Mouse (Mus musculus): ENCODE results near the gene Zfp523. TPM values are rescaled to one million over a fixed set of nuclear protein-coding genes. Genes with fewer than 3 reads are reported as not detected.

Gene Zfp523
- polyA plus RNA-seq, 1 experiment from 2014 or later, result 11.1 TPM

GRCm38 (mm10) chr17:28235982-28236635 lies 59.2 kb downstream of the Zfp523 start:
- Histone ChIP-seq H3K4me2 (peak overlapping the region; percentile 74), H3K27me3 (replicated peaks) (no peaks in the 10 kb centered on the region), H3K27ac (peak overlapping the region; percentile 87), H3K36me3 (peaks cover 36% of the 10 kb centered on the region), H3K4me3 (peak overlapping the region; percentile 29), H3K9ac (peak overlapping the region; percentile 62), H3K4me1 (peaks cover 81% of the 10 kb centered on the region), H3K9me3 (replicated peaks) (no peaks in the 10 kb centered on the region)
- WGBS (ENCODE audit: insufficient replicate concordance), result 79% methylated on average over 7 of the region's 7 CpGs
- ATAC-seq, result no peak

GRCm38 (mm10) chr17:28236636-28237015 lies 59.7 kb downstream of the Zfp523 start:
- Histone ChIP-seq H3K9me3 (replicated peaks) (no peaks in the 10 kb centered on the region), H3K4me3 (peak overlapping the region; percentile 29), H3K4me1 (peaks cover 79% of the 10 kb centered on the region), H3K4me2 (peak overlapping the region; percentile 74), H3K9ac (peak overlapping the region; percentile 62), H3K27me3 (replicated peaks) (no peaks in the 10 kb centered on the region), H3K36me3 (peaks cover 41% of the 10 kb centered on the region), H3K27ac (peak overlapping the region; percentile 87)
- WGBS (ENCODE audit: insufficient replicate concordance), result 59% methylated on average over 4 of the region's 4 CpGs
- ATAC-seq, result peak; percentile 59

- Histone ChIP-seq H3K27ac (peak overlapping the region; percentile 87), H3K4me1 (peaks cover 72% of the 10 kb centered on the region), H3K9me3 (replicated peaks) (no peaks in the 10 kb centered on the region), H3K4me2 (peak overlapping the region; percentile 74), H3K4me3 (peak overlapping the region; percentile 29), H3K27me3 (replicated peaks) (no peaks in the 10 kb centered on the region), H3K9ac (peak overlapping the region; percentile 62), H3K36me3 (peaks cover 48% of the 10 kb centered on the region)
- ATAC-seq, result no peak
- 78% methylated on average over 5 of the region's 5 CpGs for WGBS (ENCODE audit: insufficient replicate concordance)
These were observed 60.4 kb downstream of the Zfp523 start for GRCm38 (mm10) chr17:28237362-28237761.

GRCm38 (mm10) chr17:28237874-28238273 lies 60.9 kb downstream of the Zfp523 start:
- Histone ChIP-seq H3K36me3 (peaks cover 53% of the 10 kb centered on the region), H3K4me1 (peaks cover 72% of the 10 kb centered on the region), H3K4me3 (peak overlapping the region; percentile 29), H3K4me2 (peak overlapping the region; percentile 74), H3K27ac (peak overlapping the region; percentile 87), H3K9ac (peak overlapping the region; percentile 62), H3K9me3 (replicated peaks) (no peaks in the 10 kb centered on the region), H3K27me3 (replicated peaks) (no peaks in the 10 kb centered on the region)
- peak; percentile 86 for ATAC-seq
- 17% methylated on average over 6 of the region's 6 CpGs for WGBS (ENCODE audit: insufficient replicate concordance)

- Histone ChIP-seq H3K36me3 (peaks cover 74% of the 10 kb centered on the region), H3K9ac (no peak overlapping the region), H3K27ac (no peak overlapping the region), H3K9me3 (replicated peaks) (no peaks in the 10 kb centered on the region), H3K4me3 (no peak overlapping the region), H3K4me2 (no peak overlapping the region), H3K27me3 (replicated peaks) (no peaks in the 10 kb centered on the region), H3K4me1 (peaks cover 70% of the 10 kb centered on the region)
- 91% methylated on average over 5 of the region's 5 CpGs for WGBS (ENCODE audit: insufficient replicate concordance)
- no peak for ATAC-seq
These were observed 63.9 kb downstream of the Zfp523 start for GRCm38 (mm10) chr17:28240846-28241245.

- 92% methylated on average over 6 of the region's 6 CpGs for WGBS (ENCODE audit: insufficient replicate concordance)
- H3K4me1 ChIP-seq, result peaks cover 70% of the 10 kb centered on the region
- no peak for ATAC-seq
- peaks cover 68% of the 10 kb centered on the region for H3K36me3 ChIP-seq
- no peaks in the 10 kb centered on the region for H3K9me3 ChIP-seq (replicated peaks)
- no peak overlapping the region for H3K27ac ChIP-seq
- H3K27me3 ChIP-seq (replicated peaks), result no peaks in the 10 kb centered on the region
- no peak overlapping the region for H3K4me3 ChIP-seq
- no peak overlapping the region for H3K9ac ChIP-seq
- no peak overlapping the region for H3K4me2 ChIP-seq
These were observed 65.4 kb downstream of the Zfp523 start for GRCm38 (mm10) chr17:28242296-28242695.

- Histone ChIP-seq H3K4me1 (peaks cover 69% of the 10 kb centered on the region), H3K9ac (no peak overlapping the region), H3K27ac (peak overlapping the region; percentile 41; the same call in 1 of the 2 replicates), H3K4me3 (no peak overlapping the region), H3K9me3 (replicated peaks) (no peaks in the 10 kb centered on the region), H3K36me3 (peaks cover 62% of the 10 kb centered on the region), H3K27me3 (replicated peaks) (no peaks in the 10 kb centered on the region), H3K4me2 (no peak overlapping the region)
- no peak for ATAC-seq
- WGBS (ENCODE audit: insufficient replicate concordance), result 79% methylated on average over 6 of the region's 6 CpGs
These were observed 67.3 kb downstream of the Zfp523 start for GRCm38 (mm10) chr17:28244214-28244613.

- Histone ChIP-seq H3K9ac (no peak overlapping the region), H3K4me2 (no peak overlapping the region), H3K4me3 (no peak overlapping the region), H3K4me1 (peaks cover 66% of the 10 kb centered on the region), H3K27me3 (replicated peaks) (no peaks in the 10 kb centered on the region), H3K36me3 (peaks cover 58% of the 10 kb centered on the region), H3K9me3 (replicated peaks) (no peaks in the 10 kb centered on the region), H3K27ac (peak overlapping the region; percentile 41; the same call in 1 of the 2 replicates)
- ATAC-seq, result no peak
- WGBS (ENCODE audit: insufficient replicate concordance), result 60% methylated on average over 6 of the region's 6 CpGs
These were observed 67.8 kb downstream of the Zfp523 start for GRCm38 (mm10) chr17:28244714-28245113.

- H3K4me2 ChIP-seq, result no peak overlapping the region
These were observed 69.7 kb downstream of the Zfp523 start for GRCm38 (mm10) chr17:28246640-28247039.

GRCm38 (mm10) chr17:28247613-28248012 lies 70.7 kb downstream of the Zfp523 start:
- H3K27me3 ChIP-seq (replicated peaks), result no peaks in the 10 kb centered on the region
- H3K36me3 ChIP-seq, result peaks cover 53% of the 10 kb centered on the region
- ATAC-seq, result peak; percentile 37; the same call in 1 of the 2 replicates
- H3K27ac ChIP-seq, result peak overlapping the region; percentile 30; the same call in 1 of the 2 replicates
- peak overlapping the region; percentile 12; the same call in 1 of the 2 replicates for H3K4me2 ChIP-seq
- H3K9ac ChIP-seq, result no peak overlapping the region
- no peaks in the 10 kb centered on the region for H3K9me3 ChIP-seq (replicated peaks)
- no peak overlapping the region for H3K4me3 ChIP-seq
- WGBS (ENCODE audit: insufficient replicate concordance), result 30% methylated on average over 6 of the region's 6 CpGs
- peaks cover 75% of the 10 kb centered on the region for H3K4me1 ChIP-seq

More at GRCm38 (mm10) chr17:28246640-28247039, 69.7 kb downstream of the Zfp523 start:
- Histone ChIP-seq H3K9me3 (replicated peaks) (no peaks in the 10 kb centered on the region), H3K4me1 (peaks cover 66% of the 10 kb centered on the region), H3K27ac (0 out of 2 replicates have a peak overlapping the region, but pooled peaks have one; percentile 4), H3K27me3 (replicated peaks) (no peaks in the 10 kb centered on the region), H3K36me3 (peaks cover 53% of the 10 kb centered on the region), H3K4me3 (no peak overlapping the region), H3K9ac (no peak overlapping the region)
- 46% methylated on average over 11 of the region's 11 CpGs for WGBS (ENCODE audit: insufficient replicate concordance)
- ATAC-seq, result no peak

GRCm38 (mm10) chr17:28249062-28249461 lies 72.1 kb downstream of the Zfp523 start:
- 44% methylated on average over 12 of the region's 12 CpGs for WGBS (ENCODE audit: insufficient replicate concordance)
- Histone ChIP-seq H3K27me3 (replicated peaks) (no peaks in the 10 kb centered on the region), H3K27ac (no peak overlapping the region), H3K36me3 (peaks cover 41% of the 10 kb centered on the region), H3K4me3 (no peak overlapping the region), H3K9ac (no peak overlapping the region), H3K4me2 (no peak overlapping the region), H3K9me3 (replicated peaks) (no peaks in the 10 kb centered on the region), H3K4me1 (peaks cover 79% of the 10 kb centered on the region)
- no peak for ATAC-seq

- Histone ChIP-seq H3K4me3 (no peak overlapping the region), H3K9ac (no peak overlapping the region), H3K9me3 (replicated peaks) (no peaks in the 10 kb centered on the region), H3K4me1 (peaks cover 78% of the 10 kb centered on the region), H3K27ac (0 out of 2 replicates have a peak overlapping the region, but pooled peaks have one; percentile 22), H3K36me3 (peaks cover 30% of the 10 kb centered on the region), H3K4me2 (no peak overlapping the region), H3K27me3 (replicated peaks) (no peaks in the 10 kb centered on the region)
- 58% methylated on average over 12 of the region's 12 CpGs for WGBS (ENCODE audit: insufficient replicate concordance)
- ATAC-seq, result no peak
These were observed 74.8 kb downstream of the Zfp523 start for GRCm38 (mm10) chr17:28251579-28252280.
